Mouse (Mus musculus) adrenal gland, postnatal 10 days (tissue): ENCODE measurements at regions not wholly inside any gene's neighbourhood (a gene's known extent, or its start where the extent isn't known, plus 50 kb on each side); places are given as distances from the start of the nearest gene placed in this dataset.

Source experiments
- DNase-seq: peaks from one replicate; pipeline ENCODE4 v3.0.0; 2021; ENCODE audit warnings: mixed read lengths

DNA sequence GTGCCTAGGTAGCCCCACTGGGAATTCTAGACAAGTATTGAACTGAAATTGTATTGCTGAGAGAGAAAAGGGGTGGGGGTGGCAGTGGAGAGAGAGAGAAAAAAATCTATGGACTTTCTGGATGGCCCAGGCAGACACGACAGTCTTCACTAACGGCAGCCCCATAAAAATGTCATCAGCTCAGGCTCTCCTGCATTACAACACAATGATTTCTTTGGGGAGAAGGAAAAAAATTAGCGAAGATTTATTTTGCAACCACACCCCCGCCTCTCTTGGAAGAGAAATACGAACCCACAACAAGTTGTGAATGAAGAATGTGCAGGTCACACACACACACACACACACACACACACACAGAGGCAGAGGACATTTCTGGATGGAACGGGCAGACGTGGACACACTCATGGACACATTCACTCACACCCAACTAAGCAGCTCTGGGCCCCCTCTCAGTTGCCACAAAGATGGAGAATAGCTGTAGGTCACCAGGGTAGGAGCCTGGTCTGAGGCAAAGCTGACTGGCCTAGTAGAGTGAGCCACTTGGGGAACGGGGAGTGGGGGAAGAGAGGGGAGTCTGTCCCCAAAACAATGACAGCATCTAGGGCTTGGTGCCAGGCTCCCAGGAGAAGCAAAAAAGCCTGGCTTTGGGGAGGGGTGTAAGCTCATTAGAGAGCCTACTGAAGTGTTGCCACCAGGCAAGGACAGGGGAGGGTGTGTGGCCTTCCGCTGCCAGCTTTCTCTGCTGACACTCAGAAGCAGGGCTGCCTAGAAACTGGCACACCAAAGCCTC, 201.0 kb downstream of the Sox9 start:
- DNase-seq: peak; percentile 28

DNA sequence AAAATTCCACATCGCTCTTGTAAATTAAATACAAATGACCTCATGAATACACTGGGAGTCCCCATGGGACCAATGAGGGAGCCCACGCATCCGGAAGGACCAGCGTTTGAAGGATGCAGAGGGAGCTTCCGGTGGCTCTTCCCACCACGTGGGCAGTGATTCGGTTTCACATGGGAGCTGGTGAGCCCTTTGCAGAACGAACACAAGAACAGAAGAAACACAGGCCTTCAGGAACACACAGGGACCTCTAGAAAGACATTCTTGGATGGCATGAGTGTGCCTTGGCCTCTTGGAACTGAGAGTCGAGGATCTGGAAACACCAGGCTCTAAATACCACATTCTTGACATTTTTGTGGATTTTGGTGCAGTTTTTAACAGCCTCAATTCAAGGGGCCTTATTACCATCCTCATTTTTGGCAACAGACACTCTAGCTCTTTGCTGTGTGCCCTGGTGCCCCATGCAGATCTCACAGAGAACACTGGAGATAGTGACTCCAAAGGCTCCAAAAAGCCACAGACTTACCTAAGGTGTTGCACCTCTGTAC, 204.1 kb downstream of the Sox9 start:
- DNase-seq: no peak

DNA sequence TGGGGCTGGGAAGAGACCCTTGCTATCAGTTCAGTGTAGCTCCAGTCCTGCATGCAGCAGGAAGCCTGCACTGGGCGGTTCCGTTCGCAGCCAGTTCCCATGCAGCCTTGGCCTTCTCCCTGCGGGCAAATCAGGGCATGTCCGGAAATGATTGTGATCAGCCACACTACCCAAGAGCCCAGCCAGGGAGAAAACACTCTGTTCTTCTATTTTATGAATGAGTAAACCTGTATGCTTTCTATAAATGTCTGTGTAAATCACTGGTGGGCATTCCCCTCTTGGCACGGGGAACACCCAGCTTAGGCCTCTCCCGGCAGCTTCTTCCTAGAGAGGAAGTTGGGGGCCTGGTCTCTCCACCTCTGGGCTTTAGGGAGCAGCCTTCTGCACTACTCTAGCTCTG, 205.8 kb downstream of the Sox9 start:
- DNase-seq: peak; percentile 25

DNA sequence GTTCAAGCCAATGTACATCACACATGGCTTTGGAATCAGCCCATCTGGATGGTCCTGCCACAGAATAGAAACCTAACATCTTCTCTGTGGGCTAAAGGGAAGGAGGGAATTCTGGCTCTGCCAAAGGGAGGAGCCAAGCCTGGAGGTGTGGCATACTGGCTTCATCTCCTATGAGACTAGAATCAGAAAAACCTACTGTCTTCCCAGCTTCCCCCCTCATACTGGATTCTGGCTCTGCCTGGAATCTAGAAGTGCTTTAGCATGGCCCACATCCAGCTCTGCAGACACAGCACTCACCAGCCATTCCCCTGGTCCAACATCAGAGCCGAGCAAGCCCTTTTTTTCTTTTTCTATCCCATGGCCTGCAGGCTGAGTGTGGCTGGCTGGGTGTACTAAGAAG, 206.9 kb downstream of the Sox9 start:
- DNase-seq: no peak

DNA sequence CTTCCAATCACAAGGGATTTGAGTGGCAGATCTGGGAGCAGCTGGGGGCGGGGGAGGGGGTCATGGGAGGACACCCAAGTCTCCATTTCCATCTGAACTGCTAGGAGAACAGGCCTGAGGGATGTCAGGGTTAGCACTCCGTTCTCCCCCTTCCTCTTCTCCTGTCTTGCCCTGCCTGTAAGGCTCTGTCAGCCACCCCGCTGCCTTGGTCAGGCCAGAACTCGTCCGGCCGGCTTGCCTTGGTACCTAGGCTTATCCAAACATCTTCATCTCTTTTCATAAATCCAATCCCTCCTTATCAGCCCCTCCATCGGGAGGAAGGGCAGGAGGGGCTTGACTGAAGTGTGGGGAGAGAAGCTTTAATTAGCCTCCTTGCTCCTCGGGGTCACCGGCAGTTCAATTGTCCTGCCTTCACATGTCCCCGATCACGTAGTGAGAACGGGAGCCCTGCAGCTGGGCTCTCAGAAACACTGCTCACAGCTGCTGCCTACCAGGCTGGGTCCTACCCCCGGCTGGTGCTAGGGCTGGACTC, 208.0 kb downstream of the Sox9 start:
- DNase-seq: no peak

DNA sequence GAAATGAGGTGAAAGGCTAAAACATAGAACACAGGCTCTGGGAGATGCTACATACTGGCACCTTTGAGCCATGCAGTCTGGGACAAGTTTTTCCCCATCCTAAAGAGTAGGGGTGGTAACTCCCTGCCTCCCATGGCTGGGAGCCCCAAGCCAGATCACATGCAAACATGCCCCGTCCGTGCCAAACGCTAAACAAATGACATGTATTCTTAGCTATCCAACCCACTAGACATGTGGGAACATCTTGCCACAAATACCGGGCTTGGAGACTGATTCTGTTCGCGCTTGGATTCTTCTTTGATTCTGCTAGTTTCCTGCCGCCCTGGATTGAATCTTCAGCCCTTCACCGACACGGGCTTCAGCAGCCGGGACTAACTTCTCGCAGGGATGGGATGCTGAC, 208.7 kb downstream of the Sox9 start:
- no peak for DNase-seq

DNA sequence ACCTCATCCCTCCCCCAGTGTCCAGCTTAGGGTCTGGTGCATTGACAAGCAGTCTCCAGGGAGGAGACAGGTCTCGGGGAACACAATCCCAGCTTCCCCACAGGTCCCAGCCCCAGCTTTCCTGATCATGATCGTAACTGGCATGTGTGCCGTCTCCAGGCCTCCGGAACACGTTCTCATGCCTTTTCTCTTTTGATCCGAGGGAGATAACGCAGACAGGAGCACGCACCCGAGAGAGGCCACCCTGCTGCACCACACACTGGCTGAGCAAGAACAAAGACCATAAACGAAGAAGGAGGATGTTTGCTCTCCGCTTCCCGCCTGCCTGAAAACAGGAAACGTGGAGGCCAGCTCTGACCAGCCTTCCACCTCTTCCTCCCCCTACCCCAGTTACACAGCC, 209.8 kb downstream of the Sox9 start:
- no peak for DNase-seq

DNA sequence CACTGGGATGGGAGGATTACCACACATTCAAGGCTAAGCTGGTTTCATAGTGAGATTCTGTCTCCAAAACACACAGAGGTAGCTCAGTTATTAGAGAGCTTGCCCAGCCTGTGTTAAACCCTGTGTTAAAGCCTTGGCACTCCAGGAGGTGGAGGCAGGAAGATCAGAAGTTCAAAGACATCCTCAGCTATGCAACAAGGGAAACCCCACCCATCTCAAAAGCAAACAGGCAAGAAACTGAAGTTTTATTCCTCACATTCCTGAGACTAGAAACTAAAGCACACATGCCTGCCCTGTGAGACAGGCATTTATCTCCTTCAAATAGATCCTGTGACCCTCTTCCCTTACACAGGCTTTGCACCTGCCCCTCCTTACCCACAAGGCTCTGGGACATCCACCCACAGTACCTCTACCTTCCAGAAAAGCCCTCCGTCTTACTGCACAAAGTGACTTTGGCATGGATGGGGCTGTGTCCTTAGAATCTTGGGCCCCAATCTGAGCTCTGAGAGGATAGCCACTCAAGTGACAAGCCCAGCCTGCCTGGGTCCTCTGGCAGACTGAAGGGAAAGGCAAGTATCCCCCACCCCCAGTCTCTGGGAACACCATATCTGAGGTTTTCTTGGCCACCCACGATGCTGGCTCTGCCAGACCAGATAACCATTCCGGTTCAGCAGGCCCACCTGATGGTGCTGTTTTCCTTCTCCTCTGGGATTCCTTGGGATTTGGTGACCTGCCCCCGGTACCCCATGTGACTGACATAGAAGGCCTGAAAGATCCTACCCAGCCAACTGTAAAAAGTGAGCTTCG, 217.0 kb downstream of the Sox9 start:
- DNase-seq: no peak

DNA sequence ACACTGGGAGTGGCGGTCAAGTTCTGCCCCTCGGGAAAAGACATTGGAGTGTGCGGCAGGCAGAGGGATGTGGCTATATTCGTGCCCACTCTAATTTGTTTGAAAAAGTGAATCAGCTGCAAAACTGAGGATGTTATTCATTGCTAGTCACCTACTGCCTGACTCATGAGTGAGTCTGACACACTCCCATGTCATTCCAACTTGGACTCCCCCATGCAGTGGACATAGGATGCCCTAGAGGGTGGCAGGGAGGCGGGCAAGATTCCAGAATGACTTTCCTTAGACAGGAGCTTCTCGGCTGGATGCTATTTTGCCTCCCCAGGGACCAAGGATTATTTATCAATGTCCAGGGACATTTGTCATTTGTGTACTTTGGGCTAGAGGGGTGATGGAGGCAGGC, 219.0 kb downstream of the Sox9 start:
- no peak for DNase-seq

DNA sequence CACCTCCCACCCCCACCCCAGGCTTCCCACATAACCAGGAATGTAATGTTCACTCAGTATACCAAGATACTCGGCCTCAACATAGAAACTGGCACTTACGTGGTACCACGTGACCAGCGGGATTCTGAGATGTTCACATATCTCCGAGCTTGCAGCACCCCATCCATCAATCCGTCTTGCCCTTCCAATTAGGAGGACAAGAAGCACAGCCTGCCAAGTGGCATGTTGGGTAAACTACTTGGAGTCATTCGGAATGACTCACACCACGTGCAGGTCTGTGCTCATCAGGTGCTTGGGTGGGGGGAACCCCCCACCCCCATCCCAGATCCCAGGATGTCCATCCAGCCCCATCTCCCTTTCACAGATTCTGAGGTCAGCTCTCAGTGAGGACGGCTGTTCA, 223.9 kb downstream of the Sox9 start:
- DNase-seq: no peak

DNA sequence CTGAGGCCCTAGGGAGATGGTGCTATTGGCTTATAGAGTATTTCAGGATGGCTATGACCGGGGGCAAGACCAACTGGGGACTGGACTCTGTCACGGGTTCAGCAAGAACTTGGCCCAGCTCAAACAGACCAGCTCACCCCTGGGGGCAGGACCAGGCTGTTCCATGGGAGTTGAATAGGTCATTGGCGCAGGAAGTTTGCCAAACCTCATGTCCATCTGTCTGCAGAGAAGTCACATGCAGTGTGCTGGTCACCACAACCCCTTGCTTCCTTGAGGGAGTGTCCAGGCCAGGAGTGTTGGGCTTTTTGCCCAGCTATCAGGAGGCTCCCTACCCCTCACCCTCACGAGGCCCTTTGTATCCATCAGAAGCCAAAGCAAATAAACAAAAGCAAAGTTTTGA, 226.5 kb downstream of the Sox9 start:
- peak; percentile 72 for DNase-seq

DNA sequence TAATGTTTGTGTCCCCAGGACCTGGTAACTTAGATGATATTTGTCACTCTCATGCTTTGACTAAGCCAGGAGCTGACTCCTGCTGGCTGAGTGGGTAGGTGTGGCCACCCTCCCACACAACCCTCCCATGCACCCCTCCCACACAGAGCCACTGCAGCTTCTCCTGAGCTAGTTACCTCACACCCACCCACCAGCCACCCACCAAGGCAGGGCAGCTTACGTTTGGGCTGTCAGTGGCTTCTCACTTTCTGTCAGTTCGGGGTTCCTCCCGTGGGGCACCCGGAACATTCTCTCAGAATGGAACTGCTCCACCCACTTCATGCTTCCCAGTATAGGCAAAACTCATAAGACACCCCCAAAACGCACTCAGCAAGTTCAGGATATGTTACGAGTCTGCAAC, 227.4 kb downstream of the Sox9 start:
- DNase-seq: no peak

DNA sequence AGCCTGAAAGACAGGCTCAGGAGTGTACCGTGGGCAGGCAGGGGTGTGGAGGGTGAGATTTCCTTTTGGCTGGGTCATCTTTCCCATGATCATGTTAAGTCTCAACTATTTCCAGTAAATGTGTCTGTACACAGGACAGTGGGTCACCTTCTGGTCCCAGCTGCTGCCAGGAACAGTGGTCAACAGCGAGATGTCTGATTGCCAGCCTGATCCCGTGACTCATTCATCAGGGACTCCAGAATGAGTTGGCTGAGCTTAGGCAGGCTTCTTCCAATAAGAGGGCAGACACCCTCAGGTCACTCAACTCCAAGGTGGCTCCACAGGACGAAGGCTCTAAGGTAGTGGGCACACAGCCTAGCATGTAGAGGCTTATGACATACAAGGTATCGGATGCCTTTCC, 228.9 kb downstream of the Sox9 start:
- DNase-seq: peak; percentile 47

DNA sequence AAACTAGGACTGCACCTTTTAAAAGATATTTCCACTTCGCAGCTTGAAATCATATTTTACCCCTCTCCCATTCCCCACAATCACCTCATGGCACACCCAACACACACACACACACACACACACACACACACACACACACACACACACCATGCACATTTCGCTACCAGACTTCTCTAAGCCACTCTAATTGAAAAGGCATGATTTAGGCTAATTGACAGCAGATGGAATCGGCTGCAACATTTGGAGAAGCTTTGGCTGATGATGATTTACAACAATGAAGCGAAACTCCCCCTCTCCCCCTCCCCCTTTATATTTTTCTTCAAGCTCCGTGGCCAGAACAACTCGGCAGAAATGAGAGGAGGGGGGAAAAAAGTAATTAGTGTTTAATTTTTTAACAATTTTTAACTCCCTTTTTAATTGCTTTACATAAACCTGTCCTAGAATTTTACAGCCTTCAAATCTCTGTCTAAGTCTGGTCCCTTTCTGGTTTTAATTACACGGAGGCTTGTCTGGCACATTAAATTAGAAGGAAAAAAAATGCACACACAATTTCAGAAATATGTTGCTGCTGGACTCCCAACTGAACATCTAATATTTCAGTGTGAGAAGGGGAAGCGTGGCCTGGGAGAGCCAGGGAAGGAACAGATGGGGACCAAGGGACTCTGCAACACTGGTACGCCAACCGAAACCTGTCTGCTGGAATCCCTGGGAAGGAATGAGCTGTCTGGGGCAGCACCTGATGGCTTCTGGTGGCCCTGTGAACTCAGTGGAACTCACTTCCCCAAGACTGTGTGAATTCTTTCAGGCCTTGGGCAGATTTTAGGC, 232.4 kb downstream of the Sox9 start:
- DNase-seq: no peak

DNA sequence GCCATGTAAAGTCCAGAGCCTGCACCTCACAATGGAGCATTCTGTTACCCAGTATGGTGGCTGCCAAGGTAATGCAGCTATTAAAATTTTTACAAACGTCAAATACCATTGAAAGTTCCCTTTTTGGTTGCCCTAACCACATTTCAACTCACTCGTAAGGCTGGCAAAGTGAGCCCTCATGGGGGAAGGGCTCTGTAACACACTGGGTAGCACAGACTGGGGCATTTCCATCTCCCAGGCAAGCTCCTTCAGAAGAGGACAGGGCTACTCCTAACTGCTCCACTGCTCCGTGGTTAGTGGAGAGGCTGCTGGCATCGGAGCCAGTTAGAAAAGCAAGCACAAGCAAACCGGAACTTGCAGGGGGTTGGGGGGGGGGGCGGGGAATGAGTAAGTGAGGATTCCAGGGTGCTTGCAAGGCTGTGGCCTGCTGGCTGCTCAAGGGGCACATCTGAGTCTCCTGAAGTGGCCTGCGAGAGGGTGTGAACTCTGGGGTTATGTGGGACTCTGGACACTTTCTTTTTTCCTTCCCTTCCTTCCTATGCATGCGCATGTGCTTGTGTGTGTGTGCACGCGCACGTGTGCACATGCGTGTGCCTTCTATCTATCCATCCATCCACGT, 233.8 kb downstream of the Sox9 start:
- DNase-seq: no peak

DNA sequence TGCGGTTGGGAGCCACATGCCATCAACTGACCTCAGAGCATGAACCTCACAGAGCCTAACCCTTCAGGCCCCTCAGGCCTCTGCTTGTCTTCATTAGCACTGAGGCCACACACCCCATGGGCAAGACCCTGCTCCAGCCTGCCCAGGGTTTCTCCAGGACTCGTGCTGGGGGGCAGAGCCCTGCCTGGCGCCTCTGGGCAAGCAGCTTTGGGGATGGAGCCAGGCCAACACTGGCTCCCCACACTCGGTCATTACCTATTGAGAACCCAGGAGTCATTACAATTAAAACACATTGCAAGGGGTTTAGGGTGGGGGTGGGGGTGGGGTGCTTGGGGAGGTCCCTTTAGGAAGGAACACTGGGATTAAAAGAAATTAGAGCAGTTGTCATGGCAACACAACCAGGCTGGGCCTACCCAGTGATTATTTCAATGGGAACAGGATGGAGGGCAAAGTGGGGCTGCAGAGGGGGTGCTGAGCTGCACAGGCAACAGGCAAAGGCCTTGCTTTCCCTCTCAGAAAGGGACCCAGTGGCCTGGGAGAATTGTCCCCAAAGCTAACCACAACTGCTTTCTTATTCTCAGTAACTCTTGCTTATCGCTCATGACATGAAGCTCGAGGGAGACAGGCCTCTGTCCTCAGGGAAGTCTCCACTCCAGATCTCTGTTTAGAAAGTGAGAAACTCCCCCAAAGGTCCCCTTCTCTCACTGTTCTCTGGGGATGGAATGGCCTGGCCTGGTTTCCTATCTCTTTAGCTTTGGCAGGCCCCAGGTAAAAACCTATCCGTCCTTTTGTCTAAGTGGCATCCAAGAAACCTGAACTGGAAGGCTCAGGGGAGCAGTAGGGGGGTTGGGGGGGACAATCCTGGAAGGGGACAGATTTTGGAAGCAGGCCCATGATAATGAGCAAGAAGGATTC, 235.0 kb downstream of the Sox9 start:
- DNase-seq: no peak

DNA sequence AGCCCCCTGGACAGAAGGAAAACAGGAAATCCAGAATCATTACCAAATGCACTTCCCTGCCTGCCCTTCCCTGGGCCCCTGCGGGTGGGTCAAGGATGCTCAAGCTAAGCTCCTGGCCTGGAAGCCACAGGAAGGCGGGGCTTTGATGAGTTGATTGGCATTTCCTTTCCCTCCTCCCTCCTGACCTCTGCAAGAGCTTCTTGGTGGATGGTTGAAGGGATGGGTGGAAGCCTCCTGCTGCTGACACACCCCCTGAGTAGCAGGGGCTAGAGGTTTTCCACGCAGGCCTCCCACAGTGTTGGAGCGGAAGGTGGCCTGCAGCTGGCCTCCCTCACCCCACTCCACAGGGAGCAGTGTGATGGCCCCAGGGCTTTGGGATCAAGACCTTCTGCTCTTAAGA, 239.5 kb downstream of the Sox9 start:
- no peak for DNase-seq

DNA sequence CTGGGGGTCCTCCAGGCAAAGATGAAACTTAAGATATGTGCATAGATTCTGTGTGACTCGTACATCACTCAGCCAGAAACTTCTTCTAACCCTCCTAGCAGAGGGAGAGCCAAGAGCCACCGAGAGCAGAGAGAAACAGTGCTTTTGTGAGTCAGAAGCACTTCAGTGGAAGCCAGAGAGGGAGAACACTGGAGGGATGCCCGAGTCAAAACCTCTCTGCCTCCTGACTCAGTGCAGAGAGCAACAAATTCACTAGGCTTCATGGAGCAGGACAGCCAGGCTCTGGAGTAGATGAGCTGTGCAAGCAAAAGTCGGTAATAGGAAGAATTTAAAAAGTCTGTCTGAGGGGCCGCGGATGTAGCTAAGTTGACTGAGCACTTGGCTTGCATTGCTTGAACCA, 245.0 kb downstream of the Sox9 start:
- peak; percentile 28 for DNase-seq

DNA sequence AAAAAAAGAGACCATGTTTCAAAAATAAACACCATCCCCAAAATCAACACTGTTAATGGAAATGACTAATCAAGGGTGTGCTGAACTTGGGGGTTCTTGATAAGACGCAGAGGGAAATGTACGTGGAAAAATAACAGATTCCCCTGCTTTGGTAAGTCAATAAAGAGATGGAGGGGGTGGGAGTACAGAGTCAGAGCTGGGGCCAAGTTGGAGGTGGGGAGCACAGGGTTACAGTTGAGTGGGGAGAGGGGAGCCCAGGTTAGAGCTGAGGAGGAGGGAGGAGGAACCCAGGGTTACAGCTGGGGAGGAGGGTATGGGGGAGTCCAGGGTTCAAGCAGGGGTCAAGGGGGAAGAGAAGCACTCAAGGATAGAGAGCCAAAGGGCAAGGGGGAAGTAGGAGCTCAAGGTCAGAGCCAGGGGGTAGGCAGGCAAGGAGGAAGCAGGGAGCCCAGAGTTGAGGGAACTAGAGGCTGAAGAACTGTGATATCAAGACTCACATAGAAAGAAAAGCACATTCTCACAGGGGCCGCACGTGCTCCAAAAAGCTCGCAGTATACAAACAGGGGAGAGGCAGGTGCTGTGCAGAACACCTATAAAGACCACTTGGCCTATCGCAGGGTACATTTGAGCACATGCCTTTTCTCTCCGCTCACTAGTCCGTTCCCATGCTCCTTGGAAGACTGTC, 246.4 kb downstream of the Sox9 start:
- DNase-seq: no peak

DNA sequence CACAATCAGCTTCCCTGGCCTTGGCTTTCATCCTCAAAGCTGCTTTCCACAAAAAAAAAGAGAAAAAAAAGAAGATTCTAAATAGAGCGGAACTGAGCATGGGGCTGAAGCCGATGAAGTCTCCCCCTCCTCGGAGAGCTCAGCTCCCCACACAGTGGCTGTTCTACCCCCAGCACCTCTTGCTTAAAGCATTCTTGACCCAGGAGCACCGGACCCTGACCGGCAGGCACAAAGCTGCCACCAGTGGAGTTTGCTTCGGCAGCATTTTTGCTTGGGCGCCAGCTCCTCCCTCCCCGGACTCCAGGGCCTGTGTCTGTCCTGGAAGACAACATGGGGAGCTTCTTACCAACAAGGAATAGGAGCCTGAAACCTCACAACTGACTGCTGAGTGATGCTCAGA, 249.4 kb downstream of the Sox9 start:
- no peak for DNase-seq
